Mouse (Mus musculus): ENCODE measurements around the gene Med25. TPM values are rescaled to one million over a fixed set of nuclear protein-coding genes. Genes with fewer than 3 reads are reported as not detected.

Gene Med25
- polyA plus RNA-seq, 1 experiment from 2014 or later, result 24.5 TPM

DNA sequence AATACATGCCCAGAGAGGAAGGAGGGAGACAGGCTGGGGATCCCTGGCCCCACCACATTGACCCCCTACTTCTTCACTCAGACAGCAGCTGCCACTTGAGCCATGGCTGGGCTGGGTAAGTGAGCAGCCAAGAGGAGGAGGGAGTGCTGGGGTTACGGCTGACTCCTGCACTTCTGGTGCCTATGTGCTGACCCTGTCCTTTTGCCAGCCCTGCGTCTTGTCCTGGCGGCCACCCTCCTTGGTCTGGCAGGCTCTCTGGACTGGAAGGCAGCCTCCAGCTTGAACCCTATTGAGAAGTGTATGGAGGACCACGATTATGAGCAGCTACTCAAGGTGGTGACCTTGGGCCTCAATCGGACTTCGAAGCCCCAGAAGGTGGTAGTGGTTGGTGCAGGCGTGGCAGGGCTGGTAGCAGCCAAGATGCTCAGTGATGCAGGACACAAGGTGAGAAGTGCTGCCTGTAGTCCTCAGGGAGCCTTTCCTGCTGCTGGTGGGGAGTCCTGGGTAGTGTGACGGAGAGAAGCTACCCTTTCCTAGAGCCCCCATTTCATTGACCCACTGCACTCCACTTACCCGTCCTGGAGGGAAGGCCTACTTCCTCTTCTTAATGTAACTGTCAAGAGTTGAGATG is 56.0 kb downstream of the Med25 start:
- peaks cover 3% of the 10 kb centered on the region; the same call in 1 of the 2 replicates for H3K36me3 ChIP-seq (ENCODE audit: inconsistent target)
- H3K4me3 ChIP-seq (ENCODE audit: inconsistent target), result no peak overlapping the region

DNA sequence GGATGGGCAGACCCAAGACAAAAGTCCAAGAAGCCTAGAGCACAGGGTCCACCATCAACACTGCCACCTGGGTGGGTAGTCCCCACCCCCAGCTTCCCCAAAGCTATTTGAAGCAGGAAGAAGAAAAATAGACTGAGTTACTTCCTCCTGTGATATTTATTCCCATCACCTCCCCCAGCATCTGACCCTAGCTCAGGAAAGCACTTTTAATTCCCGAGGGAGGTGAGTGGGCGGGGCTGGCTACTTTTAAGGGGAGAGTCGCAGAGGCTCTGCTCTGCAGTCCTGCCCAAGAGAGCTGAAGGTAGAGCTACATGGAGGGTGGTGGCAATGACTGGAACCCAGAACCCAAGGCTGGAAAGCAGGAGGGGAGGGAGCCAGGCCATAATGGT is 56.5 kb downstream of the Med25 start:
- H3K79me2 ChIP-seq (ENCODE audit: inconsistent target), result peaks cover 11% of the 10 kb centered on the region
- 47% methylated on average over 3 of the region's 3 CpGs for WGBS (ENCODE audit: missing documents)
- H3K36me3 ChIP-seq (ENCODE audit: inconsistent target), result peaks cover 3% of the 10 kb centered on the region; the same call in 1 of the 2 replicates
- H3K27ac ChIP-seq, result peak overlapping the region; percentile 41
- no peak overlapping the region for H3K4me3 ChIP-seq (ENCODE audit: inconsistent target)

More for the DNA sequence above, 56.0 kb downstream of the Med25 start:
- H3K27ac ChIP-seq, result peak overlapping the region; percentile 41
- 76% methylated on average over 9 of the region's 9 CpGs for WGBS (ENCODE audit: missing documents)
- peaks cover 5% of the 10 kb centered on the region for H3K79me2 ChIP-seq (ENCODE audit: inconsistent target)

DNA sequence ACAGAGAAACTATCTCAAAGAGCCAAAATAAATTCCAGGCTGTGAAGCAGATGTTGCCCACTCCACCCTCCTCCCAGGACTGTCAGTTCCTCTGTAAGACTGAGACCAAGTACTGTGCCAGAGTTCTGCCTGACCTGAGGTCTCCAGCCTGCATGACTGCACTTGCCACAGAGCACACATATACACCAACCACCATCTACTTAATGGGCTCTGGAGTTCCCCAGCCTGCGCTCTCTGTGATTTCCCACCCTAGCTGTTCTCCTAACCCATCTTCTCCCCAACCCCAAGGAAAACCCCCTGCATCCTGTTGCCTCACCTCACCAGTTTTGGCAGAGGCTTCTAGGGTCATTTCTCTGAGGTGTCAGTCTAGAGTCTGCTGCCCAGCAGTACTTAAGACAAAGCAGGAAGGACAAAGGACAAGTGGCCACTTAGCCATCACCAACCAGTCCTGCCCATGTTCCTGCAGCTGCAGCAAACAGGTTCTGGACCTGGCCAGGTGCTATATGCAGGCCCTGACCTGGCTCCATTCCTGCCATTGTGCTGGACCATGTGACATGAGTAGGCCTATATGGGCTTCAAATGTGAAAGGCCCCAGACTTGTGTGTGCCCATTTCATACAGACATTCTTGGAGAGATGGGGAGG is 57.0 kb downstream of the Med25 start:
- WGBS (ENCODE audit: missing documents), result 80% methylated on average over 1 of the region's 1 CpGs
- Histone ChIP-seq H3K4me3 (ENCODE audit: inconsistent target) (no peak overlapping the region), H3K36me3 (ENCODE audit: inconsistent target) (peaks cover 8% of the 10 kb centered on the region; the same call in 1 of the 2 replicates), H3K27ac (peak overlapping the region; percentile 41; the same call in 1 of the 2 replicates), H3K79me2 (ENCODE audit: inconsistent target) (peaks cover 16% of the 10 kb centered on the region)

DNA sequence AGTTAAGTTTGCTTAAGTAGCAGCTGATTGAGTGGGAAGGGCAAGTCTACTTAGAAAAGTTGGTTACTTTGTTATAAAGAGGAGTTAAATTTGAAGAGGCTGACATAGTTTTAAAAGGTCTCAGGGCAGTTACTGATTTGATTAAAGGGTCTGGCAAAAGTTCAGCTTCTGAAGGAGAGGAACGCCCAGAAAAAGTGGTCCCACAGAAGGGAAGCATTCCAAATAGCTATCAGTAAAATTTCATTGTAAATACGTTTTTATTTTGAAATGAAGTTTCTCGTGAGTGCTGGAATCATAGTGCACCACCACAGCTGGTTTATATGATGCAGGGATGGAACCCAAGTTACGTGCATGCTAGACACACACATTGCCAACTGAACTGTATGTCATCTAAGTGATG is 59.7 kb downstream of the Med25 start:
- WGBS (ENCODE audit: missing documents), result 93% methylated on average over 3 of the region's 4 CpGs
- Histone ChIP-seq H3K79me2 (ENCODE audit: inconsistent target) (peaks cover 43% of the 10 kb centered on the region), H3K4me3 (ENCODE audit: inconsistent target) (no peak overlapping the region), H3K36me3 (ENCODE audit: inconsistent target) (peaks cover 31% of the 10 kb centered on the region), H3K27ac (no peak overlapping the region)

DNA sequence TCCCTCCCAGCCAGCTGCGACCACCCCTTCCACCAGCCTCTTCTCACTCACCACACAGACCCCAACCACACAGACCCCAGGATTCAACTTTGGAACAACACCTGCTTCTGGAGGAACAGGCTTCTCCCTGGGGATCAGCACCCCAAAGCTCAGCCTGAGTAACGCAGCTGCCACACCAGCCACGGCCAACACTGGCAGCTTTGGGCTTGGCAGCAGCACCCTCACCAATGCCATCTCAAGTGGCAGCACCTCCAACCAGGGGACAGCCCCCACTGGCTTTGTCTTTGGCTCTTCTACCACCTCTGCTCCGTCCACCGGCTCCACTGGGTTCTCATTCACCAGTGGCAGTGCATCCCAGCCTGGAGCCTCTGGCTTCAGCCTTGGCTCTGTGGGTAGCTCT is 63.8 kb downstream of the Med25 start:
- peaks cover 31% of the 10 kb centered on the region for H3K36me3 ChIP-seq (ENCODE audit: inconsistent target)
- H3K27ac ChIP-seq, result no peak overlapping the region
- H3K79me2 ChIP-seq (ENCODE audit: inconsistent target), result peaks cover 84% of the 10 kb centered on the region
- no peak overlapping the region for H3K4me3 ChIP-seq (ENCODE audit: inconsistent target)
- WGBS (ENCODE audit: missing documents), result 96% methylated on average over 5 of the region's 5 CpGs

DNA sequence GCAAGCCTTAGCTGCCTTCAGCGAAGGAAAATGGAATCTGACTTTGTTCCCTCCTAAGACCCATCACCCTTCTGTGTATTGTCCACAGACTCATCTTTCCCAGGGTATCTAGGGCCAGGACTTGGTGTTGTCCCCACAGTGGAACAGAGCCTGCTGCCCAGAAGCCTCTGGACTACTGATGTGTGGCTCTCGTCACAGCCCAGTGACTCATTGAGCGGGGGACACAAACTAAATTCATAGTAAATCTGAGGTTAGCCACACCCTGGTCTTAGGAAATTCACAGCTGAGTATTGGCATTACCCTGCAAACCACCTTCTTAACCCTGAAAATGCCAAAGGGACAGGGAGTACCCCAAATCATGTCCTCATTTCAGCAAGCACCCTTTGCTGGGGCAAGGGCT is 65.7 kb downstream of the Med25 start:
- Histone ChIP-seq H3K36me3 (ENCODE audit: inconsistent target) (peaks cover 31% of the 10 kb centered on the region), H3K4me3 (ENCODE audit: inconsistent target) (no peak overlapping the region), H3K79me2 (ENCODE audit: inconsistent target) (peaks cover 100% of the 10 kb centered on the region), H3K27ac (no peak overlapping the region; the same call in 1 of the 2 replicates)
- WGBS (ENCODE audit: missing documents), result 54% methylated on average over 3 of the region's 3 CpGs

Other genes with a start within 250 kb of the Med25 start
- gene Myh14, start 221.9 kb downstream of the Med25 start, polyA plus RNA-seq (2018), result not detected in 3 replicates
- not detected in 3 replicates for gene Izumo2, start 184.0 kb downstream of the Med25 start, polyA plus RNA-seq (2018)
- 25.2 to 68.8 TPM (median 45.1 TPM) in 3 replicates for gene Vrk3, start 144.3 kb downstream of the Med25 start, polyA plus RNA-seq (2018)
- gene Zfp473, start 141.7 kb downstream of the Med25 start, polyA plus RNA-seq (2018), result 0.23 to 0.60 TPM (median 0.30 TPM) in 3 replicates
- gene Nup62, start 76.6 kb downstream of the Med25 start, polyA plus RNA-seq (2018), result 60.3 to 113 TPM (median 73.8 TPM) in 3 replicates
- 2.3 to 2.8 TPM (median 2.7 TPM) in 3 replicates for gene Il4i1, start 76.3 kb downstream of the Med25 start, polyA plus RNA-seq (2018)
- 29.8 to 55.7 TPM (median 36.4 TPM) in 3 replicates for gene Atf5, start 76.1 kb downstream of the Med25 start, polyA plus RNA-seq (2018)
- 33.4 to 56.3 TPM (median 49.1 TPM) in 3 replicates for gene Akt1s1, start 43.7 kb downstream of the Med25 start, polyA plus RNA-seq (2018)
- 25.6 to 51.8 TPM (median 28.3 TPM) in 3 replicates for gene Tbc1d17, start 43.6 kb downstream of the Med25 start, polyA plus RNA-seq (2018)
- 17.4 to 42.4 TPM (median 36.1 TPM) in 3 replicates for gene Pnkp, start 35.6 kb downstream of the Med25 start, polyA plus RNA-seq (2018)
- 38.5 to 61.7 TPM (median 49.4 TPM) in 3 replicates for gene Ptov1, start 22.9 kb downstream of the Med25 start, polyA plus RNA-seq (2018)
- 4.6 to 8.8 TPM (median 6.1 TPM) in 3 replicates for gene Fuz, start 3.4 kb upstream of the Med25 start, polyA plus RNA-seq (2018)
- gene Ap2a1, start 36.8 kb upstream of the Med25 start, polyA plus RNA-seq (2018), result 49.8 to 76.6 TPM (median 75.0 TPM) in 3 replicates
- not detected in 3 replicates for gene Tsks, start 50.5 kb upstream of the Med25 start, polyA plus RNA-seq (2018)
- not detected in 3 replicates for gene Cpt1c, start 82.1 kb upstream of the Med25 start, polyA plus RNA-seq (2018)
- 53.7 to 169 TPM (median 55.6 TPM) in 3 replicates for gene Prmt1, start 93.9 kb upstream of the Med25 start, polyA plus RNA-seq (2018)
- gene Irf3, start 104.9 kb upstream of the Med25 start, polyA plus RNA-seq (2018), result 30.9 to 55.5 TPM (median 35.0 TPM) in 3 replicates
- gene Bcl2l12, start 106.0 kb upstream of the Med25 start, polyA plus RNA-seq (2018), result 10.9 to 14.5 TPM (median 12.9 TPM) in 3 replicates
- gene Scaf1, start 123.7 kb upstream of the Med25 start, polyA plus RNA-seq (2018), result 32.6 to 36.9 TPM (median 32.9 TPM) in 3 replicates
- gene Rras, start 125.2 kb upstream of the Med25 start, polyA plus RNA-seq (2018), result 23.5 to 51.8 TPM (median 29.9 TPM) in 3 replicates
- gene Prr12, start 160.2 kb upstream of the Med25 start, polyA plus RNA-seq (2018), result 15.5 to 17.7 TPM (median 17.1 TPM) in 3 replicates
- gene Nosip, start 169.7 kb upstream of the Med25 start, polyA plus RNA-seq (2018), result 40.1 to 50.7 TPM (median 45.7 TPM) in 3 replicates
- gene Prrg2, start 170.0 kb upstream of the Med25 start, polyA plus RNA-seq (2018), result 19.0 to 31.7 TPM (median 28.6 TPM) in 3 replicates
- gene Rcn3, start 199.5 kb upstream of the Med25 start, polyA plus RNA-seq (2018), result 0.67 to 5.1 TPM (median 3.1 TPM) in 3 replicates
- gene Fcgrt, start 211.1 kb upstream of the Med25 start, polyA plus RNA-seq (2018), result 84.4 to 284 TPM (median 160 TPM) in 3 replicates
- gene Rps11, start 231.7 kb upstream of the Med25 start, polyA plus RNA-seq (2018), result 1,184 to 1,556 TPM (median 1,388 TPM) in 3 replicates
- 804 to 2,026 TPM (median 1,578 TPM) in 3 replicates for gene Rpl13a, start 236.0 kb upstream of the Med25 start, polyA plus RNA-seq (2018)
- not detected in 3 replicates for gene Gm45713, start 243.5 kb upstream of the Med25 start, polyA plus RNA-seq (2018)
- 4.4 to 9.9 TPM (median 8.0 TPM) in 3 replicates for gene Flt3l, start 243.7 kb upstream of the Med25 start, polyA plus RNA-seq (2018)

Measured in macrophage (primary cell).